Mouse (Mus musculus): Measurements from ENCODE around the gene Gm31371. TPM values are rescaled to one million over a fixed set of nuclear protein-coding genes. Genes with fewer than 3 reads are reported as not detected.
"Not testable (repeated sequence)": the region's sequence is repeated elsewhere in the genome, so short reads cannot be mapped to it uniquely, and the experiment has no call there.

Gene Gm31371
- polyA plus RNA-seq (2014; fragmentation: Nextera tagmentation; extraction: Ambion mirVana): not detected in 2 replicates

GRCm38 (mm10) chr8:19903092-19903491, at the start of gene Gm31371:
Gm31371 (plus strand) TSS chr8:19903392.
- H3K4me2 ChIP-seq (replicated peaks; ENCODE audit: low read depth, low read length); H3K36me3 ChIP-seq (ENCODE audit: control insufficient read depth, insufficient read depth, low read length); ATAC-seq (ENCODE audit: low FRiP score, low TSS enrichment); H3K4me1 ChIP-seq (ENCODE audit: control insufficient read depth, insufficient read depth, low read length); H3K4me3 ChIP-seq (ENCODE audit: low read length); H3K27me3 ChIP-seq (ENCODE audit: control insufficient read depth, insufficient read depth, low read length); H3K27ac ChIP-seq (ENCODE audit: low read depth, low read length); H3K9ac ChIP-seq (ENCODE audit: low read depth, low read length); H3K9me3 ChIP-seq (ENCODE audit: control insufficient read depth, low read length): not testable (repeated sequence)
- 78% methylated on average over 2 of the region's 4 CpGs for WGBS

GRCm38 (mm10) chr8:19906425-19907055, 3.3 kb downstream of the Gm31371 start:
- WGBS: 85% methylated on average over 7 of the region's 8 CpGs
- H3K4me2 ChIP-seq (replicated peaks; ENCODE audit: low read depth, low read length): not testable (repeated sequence)

GRCm38 (mm10) chr8:19908841-19909321, 5.7 kb downstream of the Gm31371 start:
- not testable (repeated sequence) for ATAC-seq (ENCODE audit: low FRiP score, low TSS enrichment)

More at GRCm38 (mm10) chr8:19906425-19907055, 3.3 kb downstream of the Gm31371 start:
- not testable (repeated sequence) for ATAC-seq (ENCODE audit: low FRiP score, low TSS enrichment); H3K27me3 ChIP-seq (ENCODE audit: control insufficient read depth, insufficient read depth, low read length); H3K4me3 ChIP-seq (ENCODE audit: low read length); H3K9ac ChIP-seq (ENCODE audit: low read depth, low read length); H3K27ac ChIP-seq (ENCODE audit: low read depth, low read length); H3K4me1 ChIP-seq (ENCODE audit: control insufficient read depth, insufficient read depth, low read length); H3K9me3 ChIP-seq (ENCODE audit: control insufficient read depth, low read length); H3K36me3 ChIP-seq (ENCODE audit: control insufficient read depth, insufficient read depth, low read length)

GRCm38 (mm10) chr8:19919086-19919485, 15.9 kb downstream of the Gm31371 start:
- WGBS: 84% methylated on average over 2 of the region's 3 CpGs
- H3K4me1 ChIP-seq (ENCODE audit: control insufficient read depth, insufficient read depth, low read length); ATAC-seq (ENCODE audit: low FRiP score, low TSS enrichment); H3K9ac ChIP-seq (ENCODE audit: low read depth, low read length); H3K27me3 ChIP-seq (ENCODE audit: control insufficient read depth, insufficient read depth, low read length); H3K9me3 ChIP-seq (ENCODE audit: control insufficient read depth, low read length); H3K27ac ChIP-seq (ENCODE audit: low read depth, low read length); H3K4me2 ChIP-seq (replicated peaks; ENCODE audit: low read depth, low read length); H3K4me3 ChIP-seq (ENCODE audit: low read length); H3K36me3 ChIP-seq (ENCODE audit: control insufficient read depth, insufficient read depth, low read length): not testable (repeated sequence)

More at GRCm38 (mm10) chr8:19908841-19909321, 5.7 kb downstream of the Gm31371 start:
- not testable (repeated sequence) for H3K27ac ChIP-seq (ENCODE audit: low read depth, low read length); H3K9ac ChIP-seq (ENCODE audit: low read depth, low read length); H3K27me3 ChIP-seq (ENCODE audit: control insufficient read depth, insufficient read depth, low read length); H3K36me3 ChIP-seq (ENCODE audit: control insufficient read depth, insufficient read depth, low read length); H3K4me3 ChIP-seq (ENCODE audit: low read length); H3K4me1 ChIP-seq (ENCODE audit: control insufficient read depth, insufficient read depth, low read length); H3K9me3 ChIP-seq (ENCODE audit: control insufficient read depth, low read length); H3K4me2 ChIP-seq (replicated peaks; ENCODE audit: low read depth, low read length)
- 90% methylated on average over 4 of the region's 6 CpGs for WGBS

- not testable (repeated sequence) for H3K9me3 ChIP-seq (ENCODE audit: control insufficient read depth, low read length); H3K4me3 ChIP-seq (ENCODE audit: low read length); H3K27me3 ChIP-seq (ENCODE audit: control insufficient read depth, insufficient read depth, low read length); ATAC-seq (ENCODE audit: low FRiP score, low TSS enrichment); H3K4me1 ChIP-seq (ENCODE audit: control insufficient read depth, insufficient read depth, low read length); H3K27ac ChIP-seq (ENCODE audit: low read depth, low read length); H3K36me3 ChIP-seq (ENCODE audit: control insufficient read depth, insufficient read depth, low read length); H3K4me2 ChIP-seq (replicated peaks; ENCODE audit: low read depth, low read length); H3K9ac ChIP-seq (ENCODE audit: low read depth, low read length)
- WGBS: no CpG with 5 or more reads among the region's 6 CpGs
Measured at GRCm38 (mm10) chr8:19934274-19934673, 31.1 kb downstream of the Gm31371 start.

GRCm38 (mm10) chr8:19935541-19936030, 32.4 kb downstream of the Gm31371 start:
- not testable (repeated sequence) for H3K27me3 ChIP-seq (ENCODE audit: control insufficient read depth, insufficient read depth, low read length); H3K9ac ChIP-seq (ENCODE audit: low read depth, low read length); H3K27ac ChIP-seq (ENCODE audit: low read depth, low read length); H3K4me2 ChIP-seq (replicated peaks; ENCODE audit: low read depth, low read length); H3K36me3 ChIP-seq (ENCODE audit: control insufficient read depth, insufficient read depth, low read length); ATAC-seq (ENCODE audit: low FRiP score, low TSS enrichment); H3K9me3 ChIP-seq (ENCODE audit: control insufficient read depth, low read length); H3K4me3 ChIP-seq (ENCODE audit: low read length); H3K4me1 ChIP-seq (ENCODE audit: control insufficient read depth, insufficient read depth, low read length)
- 76% methylated on average over 1 of the region's 2 CpGs for WGBS

- Histone ChIP-seq H3K27ac (ENCODE audit: low read depth, low read length) (no peak overlapping the region), H3K4me1 (ENCODE audit: control insufficient read depth, insufficient read depth, low read length) (no peaks in the 10 kb centered on the region), H3K27me3 (ENCODE audit: control insufficient read depth, insufficient read depth, low read length) (no peaks in the 10 kb centered on the region), H3K4me2 (replicated peaks; ENCODE audit: low read depth, low read length) (no peak overlapping the region), H3K9me3 (ENCODE audit: control insufficient read depth, low read length) (no peaks in the 10 kb centered on the region), H3K4me3 (ENCODE audit: low read length) (no peak overlapping the region), H3K9ac (ENCODE audit: low read depth, low read length) (no peak overlapping the region), H3K36me3 (ENCODE audit: control insufficient read depth, insufficient read depth, low read length) (no peaks in the 10 kb centered on the region)
- WGBS: 81% methylated on average over 2 of the region's 2 CpGs
- ATAC-seq (ENCODE audit: low FRiP score, low TSS enrichment): no peak
Measured at GRCm38 (mm10) chr8:19960935-19961334, 57.7 kb downstream of the Gm31371 start.

- not testable (repeated sequence) for H3K9ac ChIP-seq (ENCODE audit: low read depth, low read length); ATAC-seq (ENCODE audit: low FRiP score, low TSS enrichment); H3K27me3 ChIP-seq (ENCODE audit: control insufficient read depth, insufficient read depth, low read length); H3K4me2 ChIP-seq (replicated peaks; ENCODE audit: low read depth, low read length); H3K4me3 ChIP-seq (ENCODE audit: low read length); H3K36me3 ChIP-seq (ENCODE audit: control insufficient read depth, insufficient read depth, low read length); H3K9me3 ChIP-seq (ENCODE audit: control insufficient read depth, low read length); H3K27ac ChIP-seq (ENCODE audit: low read depth, low read length); H3K4me1 ChIP-seq (ENCODE audit: control insufficient read depth, insufficient read depth, low read length)
- 73% methylated on average over 2 of the region's 2 CpGs for WGBS
Measured at GRCm38 (mm10) chr8:19963766-19964165, 60.6 kb downstream of the Gm31371 start.

GRCm38 (mm10) chr8:19968151-19968550, 65.0 kb downstream of the Gm31371 start:
- H3K4me3 ChIP-seq (ENCODE audit: low read length); H3K27me3 ChIP-seq (ENCODE audit: control insufficient read depth, insufficient read depth, low read length); H3K27ac ChIP-seq (ENCODE audit: low read depth, low read length); H3K9me3 ChIP-seq (ENCODE audit: control insufficient read depth, low read length); ATAC-seq (ENCODE audit: low FRiP score, low TSS enrichment); H3K36me3 ChIP-seq (ENCODE audit: control insufficient read depth, insufficient read depth, low read length); H3K4me1 ChIP-seq (ENCODE audit: control insufficient read depth, insufficient read depth, low read length); H3K4me2 ChIP-seq (replicated peaks; ENCODE audit: low read depth, low read length); H3K9ac ChIP-seq (ENCODE audit: low read depth, low read length): not testable (repeated sequence)
- 37% methylated on average over 2 of the region's 2 CpGs for WGBS

Data from kidney, embryonic 14.5 days (tissue).